Comparison of ENCODE assay signal across 19 mouse cellular contexts in the genomic region with DNA sequence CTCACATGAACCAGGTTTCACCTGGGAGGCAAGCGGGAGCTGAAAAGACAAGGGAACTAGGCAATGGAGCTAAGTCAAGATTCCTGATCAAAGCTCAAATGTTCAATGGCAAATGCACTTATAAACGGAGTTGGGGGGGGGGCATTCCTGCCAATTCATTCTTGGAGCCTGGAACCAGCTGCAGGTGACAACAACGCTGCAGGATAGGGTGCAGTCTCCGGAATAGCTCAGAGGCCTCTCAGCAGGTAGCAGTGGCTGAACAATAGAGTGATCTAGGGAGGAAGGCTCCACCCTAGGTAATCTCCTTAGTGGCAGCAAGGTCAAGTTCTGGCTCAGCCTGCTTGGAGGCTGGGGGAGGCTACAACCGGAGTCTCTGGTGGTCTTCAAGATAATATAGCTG. TPM values are rescaled to one million over a fixed set of nuclear protein-coding genes. Genes with fewer than 3 reads are reported as not detected.
"Had no signal": no experiment of that assay in that cellular context is flagged by ENCODE, and none has a peak within 500 bp of the region (broad histone marks: within the 10 kb centered on the region; RNA-seq: fewer than 3 reads in every experiment).

No protein-coding gene starts in this region.

RNA-seq across cellular contexts. Expression of a gene that starts 28.4 kb away (rescaled TPM):
- total RNA-seq: megakaryocyte progenitor cell, adult 5-6 weeks; midbrain, postnatal 0 days; monocyte, adult 5-6 weeks; neutrophil, adult 5-6 weeks had no signal
- polyA plus RNA-seq: lung, adult 2 months; lung, embryonic 15.5 days; lung, postnatal 0 days; macrophage; midbrain, embryonic 11.5 days; midbrain, embryonic 13.5 days; midbrain, embryonic 15.5 days; midbrain, postnatal 0 days; neural tube, embryonic 12.5 days; neural tube, embryonic 14.5 days; spleen, adult 2 months; stomach, embryonic 15.5 days; stomach, postnatal 0 days; testis, adult 2 months; thymus, adult 2 months; urinary bladder, adult 2 months had no signal
